Mouse (Mus musculus) spleen, postnatal 4 days (tissue): ENCODE measurements around the gene Clstn3.
A peak's percentile ranks its signal among the peaks of the same experiment; 100 is the strongest.
"Not testable (repeated sequence)": the region's sequence is repeated elsewhere in the genome, so short reads cannot be mapped to it uniquely, and the experiment has no call there.

Experiments used
- DNase-seq, 2 experiments: peaks; one replicate each; pipeline ENCODE4 v3.0.0; 2022; ENCODE audit warnings: low spot score in 2 of 2

Gene Clstn3

GRCm38 (mm10) chr6:124414150-124414926 lies 50.3 kb downstream of the Clstn3 start:
- DNase-seq = peak; percentile 45 to 79

GRCm38 (mm10) chr6:124413770-124414149 lies 50.8 kb downstream of the Clstn3 start:
- no peak for DNase-seq

- DNase-seq = peak in 1 of 2 experiments; percentile 5
Measured at GRCm38 (mm10) chr6:124408355-124408754, 56.2 kb downstream of the Clstn3 start.

- DNase-seq = no peak
Measured at GRCm38 (mm10) chr6:124407180-124407579, 57.4 kb downstream of the Clstn3 start.

- peak in 1 of 2 experiments; percentile 4 for DNase-seq
Measured at GRCm38 (mm10) chr6:124406326-124406725, 58.3 kb downstream of the Clstn3 start.

GRCm38 (mm10) chr6:124399738-124400137 lies 64.9 kb downstream of the Clstn3 start:
- no peak for DNase-seq

GRCm38 (mm10) chr6:124394991-124395390 lies 69.6 kb downstream of the Clstn3 start:
- DNase-seq = not testable (repeated sequence)
